ENCODE assay signal across 25 mouse cellular contexts in genomic region chr1:118858101-118858500, GRCm38 (mm10).
DNase-seq lines count a peak whose midpoint lies in the region; ATAC-seq and TF ChIP-seq lines count a peak whose summit lies in the region.
"Had no signal": no experiment of that assay in that cellular context is flagged by ENCODE, and none has a peak within 500 bp of the region (broad histone marks: within the 10 kb centered on the region; RNA-seq: fewer than 3 reads in every experiment).

No protein-coding gene starts in this region.

- no peak for ATAC-seq in lung, embryonic 14.5 days (ENCODE audit: insufficient read depth)
- ATAC-seq in kidney, embryonic 15.5 days (replicated peaks; ENCODE audit: low FRiP score) = peak; percentile 69
- no peak for ATAC-seq in intestine, postnatal 0 days
- ATAC-seq: activated CD4-positive, CD25-positive, alpha-beta regulatory T cell, adult 4 months; forebrain, embryonic 13.5 days; liver, postnatal 0 days; midbrain, embryonic 15.5 days had no signal

- H3K27me3 ChIP-seq in lung, embryonic 14.5 days (ENCODE audit: insufficient read depth, low read length) = no peaks in the 10 kb centered on the region
- H3K27me3 ChIP-seq in kidney, embryonic 15.5 days = no peaks in the 10 kb centered on the region
- no peaks in the 10 kb centered on the region for H3K27me3 ChIP-seq in intestine, postnatal 0 days (replicated peaks; ENCODE audit: control insufficient read depth, insufficient read depth, low read length)
- H3K27me3 ChIP-seq: forebrain, embryonic 13.5 days; heart, embryonic 13.5 days; hindbrain, embryonic 12.5 days; megakaryocyte, embryonic 14.5 days; midbrain, embryonic 15.5 days had no signal

- no peaks in the 10 kb centered on the region for H3K4me1 ChIP-seq in lung, embryonic 14.5 days (ENCODE audit: insufficient read depth)
- 0 out of 2 replicates have a peak, but pooled peaks cover 6% of the 10 kb centered on the region for H3K4me1 ChIP-seq in kidney, embryonic 15.5 days
- H3K4me1 ChIP-seq in intestine, postnatal 0 days (replicated peaks; ENCODE audit: control insufficient read depth, insufficient read depth, low read length) = no peaks in the 10 kb centered on the region
- H3K4me1 ChIP-seq: forebrain, embryonic 13.5 days; heart, embryonic 13.5 days; hindbrain, embryonic 12.5 days; megakaryocyte, embryonic 14.5 days; midbrain, embryonic 15.5 days had no signal

- H3K27ac ChIP-seq in lung, embryonic 14.5 days (ENCODE audit: low read depth) = no peak overlapping the region
- H3K27ac ChIP-seq in kidney, embryonic 15.5 days = no peak overlapping the region
- H3K27ac ChIP-seq in intestine, postnatal 0 days (ENCODE audit: low read depth, low read length) = no peak overlapping the region
- H3K27ac ChIP-seq: forebrain, embryonic 13.5 days; heart, adult 2 months; heart, embryonic 13.5 days; hindbrain, embryonic 12.5 days; layer of hippocampus, adult 2 months; midbrain, embryonic 15.5 days had no signal

- no peak for TF ChIP-seq CTCF in lung, embryonic 14.5 days (IDR thresholded peaks at IDR 0.05; ENCODE audit: low read depth)
- no peak for TF ChIP-seq CTCF in intestine, postnatal 0 days (IDR thresholded peaks at IDR 0.05; ENCODE audit: low read depth)

- H3K9me3 ChIP-seq in lung, embryonic 14.5 days (ENCODE audit: low read depth, low read length) = no peaks in the 10 kb centered on the region
- no peaks in the 10 kb centered on the region for H3K9me3 ChIP-seq in kidney, embryonic 15.5 days (replicated peaks)
- H3K9me3 ChIP-seq in intestine, postnatal 0 days (ENCODE audit: control insufficient read depth) = no peaks in the 10 kb centered on the region
- H3K9me3 ChIP-seq: forebrain, embryonic 13.5 days; heart, embryonic 13.5 days; hindbrain, embryonic 12.5 days; midbrain, embryonic 15.5 days had no signal

- no peak overlapping the region for H3K9ac ChIP-seq in lung, embryonic 14.5 days
- no peak overlapping the region for H3K9ac ChIP-seq in kidney, embryonic 15.5 days
- H3K9ac ChIP-seq in intestine, postnatal 0 days (ENCODE audit: low read depth, low read length) = no peak overlapping the region
- H3K9ac ChIP-seq: forebrain, embryonic 13.5 days; heart, embryonic 13.5 days; hindbrain, embryonic 12.5 days; liver, postnatal 0 days; midbrain, embryonic 15.5 days had no signal

- H3K36me3 ChIP-seq in lung, embryonic 14.5 days (ENCODE audit: insufficient read depth) = peaks cover 36% of the 10 kb centered on the region
- peaks cover 23% of the 10 kb centered on the region; the same call in 1 of the 2 replicates for H3K36me3 ChIP-seq in kidney, embryonic 15.5 days
- H3K36me3 ChIP-seq in intestine, postnatal 0 days (ENCODE audit: control insufficient read depth, insufficient read depth) = no peaks in the 10 kb centered on the region; the same call in 1 of the 2 replicates
- H3K36me3 ChIP-seq: midbrain, embryonic 15.5 days had no signal

- no peak overlapping the region for H3K4me3 ChIP-seq in lung, embryonic 14.5 days (ENCODE audit: low read depth, low read length)
- no peak overlapping the region for H3K4me3 ChIP-seq in kidney, embryonic 15.5 days (replicated peaks)
- no peak overlapping the region for H3K4me3 ChIP-seq in intestine, postnatal 0 days (ENCODE audit: low read depth, low read length)
- H3K4me3 ChIP-seq: forebrain, embryonic 13.5 days; heart, adult 2 months; heart, embryonic 13.5 days; hindbrain, embryonic 12.5 days; layer of hippocampus, adult 2 months; megakaryocyte, embryonic 14.5 days; midbrain, embryonic 15.5 days; myocyte had no signal

- DNase-seq in embryo, embryonic 10 days (ENCODE audit: low spot score) = peak; percentile 42
- no peak for DNase-seq in embryo, embryonic 9.5 days (ENCODE audit: extremely low spot score)
- DNase-seq in lung, embryonic 14.5 days = peak; percentile 38
- DNase-seq in lung, postnatal 36 days = no peak
- peak; percentile 57 to 67 for DNase-seq in kidney, postnatal 4 days
- no peak for DNase-seq in layer of hippocampus, adult 11-12 months (ENCODE audit: low spot score)
- DNase-seq: adrenal gland, adult 8-10 months; cerebellum, adult 11-12 months; gastrocnemius, postnatal 36 days; heart, adult 2 months; heart, postnatal 14 days; liver, postnatal 0 days; thymus, adult 2 months; thymus, postnatal 4 days had no signal

- H3K4me2 ChIP-seq in lung, embryonic 14.5 days = no peak overlapping the region
- H3K4me2 ChIP-seq in kidney, embryonic 15.5 days = no peak overlapping the region
- no peak overlapping the region for H3K4me2 ChIP-seq in intestine, postnatal 0 days (replicated peaks; ENCODE audit: low read depth)
- H3K4me2 ChIP-seq: forebrain, embryonic 13.5 days; heart, embryonic 13.5 days; hindbrain, embryonic 12.5 days; liver, embryonic 11.5 days; midbrain, embryonic 15.5 days had no signal

- WGBS in lung, embryonic 14.5 days = 36% methylated on average over 9 of the region's 9 CpGs
- WGBS in kidney, embryonic 15.5 days = 16% methylated on average over 9 of the region's 9 CpGs
- 51% methylated on average over 9 of the region's 9 CpGs for WGBS in intestine, postnatal 0 days

Comparison
In these comparisons a context has a peak if more than half of its experiments do, and no peak if none do; other contexts are left out.
1. DNase-seq: peak in embryo, embryonic 10 days (single experiment), lung, embryonic 14.5 days (single experiment) and kidney, postnatal 4 days (2 of 2); none in embryo, embryonic 9.5 days (single experiment), lung, postnatal 36 days (single experiment) and layer of hippocampus, adult 11-12 months (single experiment).